Mouse (Mus musculus) liver, embryonic 12.5 days (tissue): ENCODE measurements around the gene Rmdn3. TPM values are rescaled to one million over a fixed set of nuclear protein-coding genes. Genes with fewer than 3 reads are reported as not detected.

Experiments
- ATAC-seq: fragments of 200-750 bp; cut with Nextera tagmentation; 2 replicates; pipeline ENCODE4 v1.8.0; 2017; ENCODE audit warnings: moderate number of reproducible peaks, mild to moderate bottlenecking, moderate library complexity
- H3K27ac ChIP-seq: fragments of 300-500 bp; sonication (generic); 2 replicates; pipeline ENCODE4 v1.5.1; 2016; ENCODE audit warnings: mild to moderate bottlenecking
- H3K27me3 ChIP-seq: fragments of 300-500 bp; sonication (generic); replicated peaks from 2 replicates; pipeline ENCODE4 v1.6.1; 2016; ENCODE audit warnings: mild to moderate bottlenecking, moderate library complexity
- H3K36me3 ChIP-seq: fragments of 300-500 bp; sonication (generic); 2 replicates; pipeline ENCODE4 v1.6.1; 2016; ENCODE audit warnings: mild to moderate bottlenecking, moderate library complexity
- H3K4me1 ChIP-seq: fragments of 300-500 bp; sonication (generic); 2 replicates; pipeline ENCODE4 v1.6.1; 2016
- H3K4me2 ChIP-seq: fragments of 300-500 bp; sonication (generic); 2 replicates; pipeline ENCODE4 v1.6.1; 2016; ENCODE audit warnings: mild to moderate bottlenecking, moderate library complexity
- H3K4me3 ChIP-seq: fragments of 300-500 bp; sonication (generic); 2 replicates; pipeline ENCODE4 v1.5.1; 2016; ENCODE audit warnings: mild to moderate bottlenecking, moderate library complexity
- H3K9ac ChIP-seq: fragments of 300-500 bp; sonication (generic); 2 replicates; pipeline ENCODE4 v1.6.1; 2016; ENCODE audit warnings: mild to moderate bottlenecking, moderate library complexity
- H3K9me3 ChIP-seq: fragments of 300-500 bp; sonication (generic); replicated peaks from 2 replicates; pipeline ENCODE4 v1.6.1; 2016; ENCODE audit warnings: mild to moderate bottlenecking, moderate library complexity
- WGBS: fragments of 180-500 bp; shearing (Covaris S2); methylation state at CpG from one replicate; pipeline ENCODE4 v1.1.7; 2016; ENCODE audit not compliant: insufficient replicate concordance; 5-methylcytosine and 5-hydroxymethylcytosine counted together
- polyA plus RNA-seq: library from polyadenylated mRNA; unstranded; fragments of >200 nt; fragmentation: Nextera tagmentation; extraction: Ambion mirVana; gene quantifications from 2 replicates; pipeline ENCODE4 v1.2.1, GENCODE M21; 2016

Gene Rmdn3
- polyA plus RNA-seq, 1 experiment from 2014 or later: 64.1 TPM

DNA sequence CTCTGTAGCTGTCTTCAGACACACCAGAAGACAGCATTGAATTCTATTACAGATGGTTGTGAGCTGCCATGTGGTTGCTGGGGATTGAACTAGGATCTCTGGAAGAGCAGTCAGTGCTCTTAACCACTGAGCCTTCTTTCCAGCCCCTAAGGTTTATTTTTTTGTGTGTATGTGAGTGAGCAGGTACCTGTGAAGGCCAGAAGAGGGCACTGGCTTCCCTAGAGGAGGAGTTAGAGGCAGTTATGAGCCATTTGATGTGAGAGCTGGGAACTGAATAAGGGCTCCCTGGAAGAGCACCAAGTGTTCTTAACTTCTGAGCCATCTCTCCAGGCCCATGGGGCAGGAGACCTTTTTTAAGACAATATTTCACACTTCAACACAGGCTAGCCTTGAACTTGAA, 8.6 kb upstream of the Rmdn3 start:
- Histone ChIP-seq H3K4me1 (peaks cover 29% of the 10 kb centered on the region), H3K4me2 (no peak overlapping the region), H3K36me3 (no peaks in the 10 kb centered on the region), H3K27ac (no peak overlapping the region), H3K9ac (no peak overlapping the region), H3K4me3 (no peak overlapping the region), H3K9me3 (no peaks in the 10 kb centered on the region), H3K27me3 (peaks cover 68% of the 10 kb centered on the region)
- ATAC-seq: no peak

GRCm38 (mm10) chr2:119163999-119164398, 7.2 kb upstream of the Rmdn3 start:
- Histone ChIP-seq H3K4me2 (no peak overlapping the region), H3K27me3 (peaks cover 54% of the 10 kb centered on the region), H3K9me3 (no peaks in the 10 kb centered on the region), H3K4me1 (peaks cover 29% of the 10 kb centered on the region), H3K36me3 (no peaks in the 10 kb centered on the region), H3K4me3 (no peak overlapping the region), H3K9ac (no peak overlapping the region), H3K27ac (no peak overlapping the region)
- ATAC-seq: no peak
- WGBS: 82% methylated on average over 4 of the region's 4 CpGs

- no peak overlapping the region for H3K27ac ChIP-seq
- H3K27me3 ChIP-seq: peaks cover 45% of the 10 kb centered on the region
- H3K9ac ChIP-seq: no peak overlapping the region
- no peak overlapping the region; the same call in 1 of the 2 replicates for H3K4me2 ChIP-seq
- peak; percentile 38; the same call in 1 of the 2 replicates for ATAC-seq
- 29% methylated on average over 3 of the region's 3 CpGs for WGBS
- H3K9me3 ChIP-seq: no peaks in the 10 kb centered on the region
- peaks cover 28% of the 10 kb centered on the region for H3K4me1 ChIP-seq
- no peaks in the 10 kb centered on the region for H3K36me3 ChIP-seq
- no peak overlapping the region for H3K4me3 ChIP-seq
Measured at GRCm38 (mm10) chr2:119163135-119163534, 6.3 kb upstream of the Rmdn3 start.

DNA sequence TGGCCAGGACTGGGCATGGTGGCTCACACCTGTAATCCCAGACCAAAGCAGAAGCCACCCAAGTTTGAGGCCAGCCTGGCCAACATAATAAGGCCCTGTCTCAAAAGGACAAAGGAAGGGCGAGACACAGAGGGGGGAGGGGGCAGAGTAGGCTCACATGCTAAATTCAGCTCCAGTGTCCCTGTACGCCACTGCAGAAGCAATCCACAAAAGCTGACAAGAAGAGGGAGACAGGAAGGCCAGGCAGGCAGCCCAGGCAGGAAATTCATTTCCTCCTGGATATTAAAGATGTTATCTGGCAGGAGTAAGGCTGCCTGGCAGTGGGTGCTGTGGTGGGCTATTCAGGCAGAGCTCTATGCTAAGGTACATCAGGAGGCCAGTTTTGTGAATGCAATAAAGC, 4.4 kb upstream of the Rmdn3 start:
- H3K4me2 ChIP-seq: no peak overlapping the region
- no peaks in the 10 kb centered on the region for H3K36me3 ChIP-seq
- H3K9me3 ChIP-seq: no peaks in the 10 kb centered on the region
- no peak for ATAC-seq
- WGBS: 58% methylated on average over 2 of the region's 2 CpGs
- no peak overlapping the region for H3K9ac ChIP-seq
- no peak overlapping the region for H3K4me3 ChIP-seq
- peaks cover 20% of the 10 kb centered on the region for H3K4me1 ChIP-seq
- H3K27ac ChIP-seq: no peak overlapping the region
- peaks cover 26% of the 10 kb centered on the region for H3K27me3 ChIP-seq

DNA sequence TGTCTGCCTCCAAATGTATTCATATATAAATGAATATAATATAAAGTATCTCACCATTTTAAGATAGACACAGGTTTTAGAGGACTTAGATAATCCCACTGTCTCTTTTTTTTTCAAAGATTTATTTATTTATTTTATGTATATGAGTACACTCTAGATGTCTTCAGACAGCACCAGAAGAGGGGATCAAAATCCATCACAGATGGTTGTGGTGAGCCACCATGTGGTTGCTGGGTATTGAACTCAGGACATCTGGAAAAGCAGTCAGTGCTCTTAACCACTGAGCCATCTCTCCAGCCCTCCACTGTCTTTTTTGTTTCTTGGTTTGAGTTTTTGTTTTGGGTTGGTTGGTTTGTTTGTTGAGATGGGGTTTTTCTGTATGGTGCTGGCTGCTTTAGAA, 1.0 kb upstream of the Rmdn3 start:
- Histone ChIP-seq H3K36me3 (peaks cover 18% of the 10 kb centered on the region), H3K27ac (peak overlapping the region; percentile 98; the same call in 1 of the 2 replicates), H3K4me1 (peaks cover 40% of the 10 kb centered on the region), H3K4me2 (peak overlapping the region; percentile 85; the same call in 1 of the 2 replicates), H3K4me3 (peak overlapping the region; percentile 97; the same call in 1 of the 2 replicates), H3K9me3 (no peaks in the 10 kb centered on the region), H3K27me3 (no peaks in the 10 kb centered on the region; the same call in 1 of the 2 replicates), H3K9ac (no peak overlapping the region; the same call in 1 of the 2 replicates)
- ATAC-seq: no peak

GRCm38 (mm10) chr2:119156081-119156680, 653 bp downstream of the Rmdn3 start:
- Histone ChIP-seq H3K9me3 (no peaks in the 10 kb centered on the region), H3K36me3 (peaks cover 35% of the 10 kb centered on the region), H3K27ac (peak overlapping the region; percentile 98), H3K4me2 (peak overlapping the region; percentile 85), H3K4me1 (peaks cover 51% of the 10 kb centered on the region), H3K9ac (peak overlapping the region; percentile 96), H3K4me3 (peak overlapping the region; percentile 97), H3K27me3 (no peaks in the 10 kb centered on the region; the same call in 1 of the 2 replicates)
- ATAC-seq: peak; percentile 49
- 2% methylated on average over 34 of the region's 34 CpGs for WGBS

- H3K27me3 ChIP-seq: no peaks in the 10 kb centered on the region
- WGBS: 17% methylated on average over 9 of the region's 9 CpGs
- ATAC-seq: peak; percentile 89
- H3K9me3 ChIP-seq: no peaks in the 10 kb centered on the region
- H3K9ac ChIP-seq: peak overlapping the region; percentile 96
- peaks cover 43% of the 10 kb centered on the region for H3K36me3 ChIP-seq
- peak overlapping the region; percentile 97 for H3K4me3 ChIP-seq
- peak overlapping the region; percentile 98 for H3K27ac ChIP-seq
- peaks cover 51% of the 10 kb centered on the region for H3K4me1 ChIP-seq
- peak overlapping the region; percentile 85 for H3K4me2 ChIP-seq
Measured at GRCm38 (mm10) chr2:119155388-119155787, 1.4 kb downstream of the Rmdn3 start.

GRCm38 (mm10) chr2:119154683-119155082, 2.2 kb downstream of the Rmdn3 start:
- H3K36me3 ChIP-seq: peaks cover 50% of the 10 kb centered on the region
- WGBS: 55% methylated on average over 2 of the region's 2 CpGs
- no peaks in the 10 kb centered on the region for H3K9me3 ChIP-seq
- H3K4me2 ChIP-seq: peak overlapping the region; percentile 85
- H3K9ac ChIP-seq: peak overlapping the region; percentile 96
- ATAC-seq: peak; percentile 45
- peak overlapping the region; percentile 97 for H3K4me3 ChIP-seq
- peak overlapping the region; percentile 98 for H3K27ac ChIP-seq
- no peaks in the 10 kb centered on the region for H3K27me3 ChIP-seq
- peaks cover 54% of the 10 kb centered on the region for H3K4me1 ChIP-seq

DNA sequence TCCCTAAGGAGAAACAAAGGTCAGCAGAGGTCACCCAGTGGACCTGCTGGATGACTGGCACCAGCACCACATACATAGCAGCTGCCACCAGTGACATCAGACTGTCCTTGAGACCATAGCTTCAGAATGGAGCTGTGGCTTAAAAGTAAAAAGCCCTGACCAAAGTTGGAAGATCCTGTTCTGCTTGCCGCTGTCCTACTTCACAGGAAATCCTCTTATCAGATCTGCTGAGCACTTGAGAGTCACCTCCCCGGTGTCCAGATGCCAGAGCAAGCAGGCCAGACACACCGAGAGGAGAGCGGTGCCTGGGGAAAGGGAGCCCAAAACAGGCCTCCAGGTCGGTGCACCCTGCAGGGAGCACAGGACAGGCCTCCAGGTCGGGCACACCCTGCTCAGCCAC, 4.6 kb downstream of the Rmdn3 start:
- H3K9me3 ChIP-seq: no peaks in the 10 kb centered on the region
- no peaks in the 10 kb centered on the region for H3K27me3 ChIP-seq
- H3K4me3 ChIP-seq: no peak overlapping the region
- 41% methylated on average over 6 of the region's 6 CpGs for WGBS
- no peak for ATAC-seq
- H3K9ac ChIP-seq: no peak overlapping the region
- peaks cover 74% of the 10 kb centered on the region for H3K36me3 ChIP-seq
- peaks cover 60% of the 10 kb centered on the region for H3K4me1 ChIP-seq
- no peak overlapping the region for H3K4me2 ChIP-seq
- H3K27ac ChIP-seq: 0 out of 2 replicates have a peak overlapping the region, but pooled peaks have one; percentile 98

DNA sequence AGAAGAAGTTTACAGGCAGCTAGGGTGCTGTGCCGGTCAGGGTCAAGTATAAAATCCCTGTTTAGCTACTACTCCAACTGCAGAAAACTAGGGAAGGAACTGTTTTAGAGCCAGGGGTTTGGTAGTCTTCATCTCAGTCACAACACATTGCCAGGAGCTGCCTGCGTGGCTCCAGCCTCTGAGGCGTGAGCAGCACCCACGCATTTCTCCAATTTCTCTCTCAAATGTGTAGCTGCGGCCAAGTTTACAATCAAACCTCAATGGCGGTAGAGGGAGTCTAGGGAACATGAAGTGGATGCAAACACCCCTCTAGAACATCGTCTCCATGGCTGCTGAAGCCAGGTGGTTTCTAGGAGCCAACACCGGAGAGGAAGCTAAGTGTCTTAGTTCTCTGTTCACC, 9.1 kb downstream of the Rmdn3 start:
- H3K4me3 ChIP-seq: no peak overlapping the region
- no peaks in the 10 kb centered on the region for H3K27me3 ChIP-seq
- H3K9me3 ChIP-seq: peaks cover 9% of the 10 kb centered on the region; the same call in 1 of the 2 replicates
- WGBS: 91% methylated on average over 8 of the region's 8 CpGs
- no peak overlapping the region for H3K9ac ChIP-seq
- no peak overlapping the region for H3K27ac ChIP-seq
- H3K4me2 ChIP-seq: no peak overlapping the region
- H3K4me1 ChIP-seq: peaks cover 28% of the 10 kb centered on the region
- peaks cover 99% of the 10 kb centered on the region for H3K36me3 ChIP-seq
- no peak for ATAC-seq

GRCm38 (mm10) chr2:119147160-119147678, 9.6 kb downstream of the Rmdn3 start:
- H3K4me1 ChIP-seq: peaks cover 22% of the 10 kb centered on the region
- no peak for ATAC-seq
- H3K4me2 ChIP-seq: no peak overlapping the region
- H3K27ac ChIP-seq: no peak overlapping the region
- H3K9me3 ChIP-seq: peaks cover 9% of the 10 kb centered on the region; the same call in 1 of the 2 replicates
- peaks cover 99% of the 10 kb centered on the region for H3K36me3 ChIP-seq
- H3K27me3 ChIP-seq: no peaks in the 10 kb centered on the region
- no peak overlapping the region for H3K4me3 ChIP-seq
- no peak overlapping the region for H3K9ac ChIP-seq
- WGBS: 90% methylated on average over 22 of the region's 22 CpGs

DNA sequence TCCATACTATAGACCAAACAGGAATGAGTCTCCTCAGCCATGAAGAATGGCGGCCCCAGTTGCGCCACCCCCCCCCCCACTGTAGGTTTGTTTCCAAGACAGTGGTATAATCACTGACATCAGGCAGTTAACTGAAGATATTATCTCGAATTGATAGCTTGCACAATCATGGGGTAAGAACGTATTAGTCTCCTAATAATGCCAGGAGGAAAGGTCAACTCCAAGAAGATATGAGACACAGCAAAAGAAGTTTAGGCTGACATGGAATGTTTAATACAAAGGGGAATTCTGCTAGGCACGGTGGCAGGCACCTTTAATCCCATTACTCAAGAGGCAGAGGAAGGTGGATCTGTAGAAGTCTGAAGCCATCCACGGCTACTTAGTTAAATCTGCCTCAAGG, 10.4 kb downstream of the Rmdn3 start:
- H3K4me1 ChIP-seq: peaks cover 14% of the 10 kb centered on the region
- WGBS: 78% methylated on average over 6 of the region's 6 CpGs
- no peak overlapping the region for H3K27ac ChIP-seq
- no peaks in the 10 kb centered on the region for H3K27me3 ChIP-seq
- H3K9me3 ChIP-seq: peaks cover 9% of the 10 kb centered on the region; the same call in 1 of the 2 replicates
- ATAC-seq: no peak
- no peak overlapping the region for H3K4me3 ChIP-seq
- H3K4me2 ChIP-seq: no peak overlapping the region
- H3K9ac ChIP-seq: no peak overlapping the region
- peaks cover 99% of the 10 kb centered on the region for H3K36me3 ChIP-seq
